Mouse (Mus musculus): ENCODE results near the gene Cdc42bpg.

Gene Cdc42bpg

GRCm38 (mm10) chr19:6333761-6334595, 27.7 kb downstream of the Cdc42bpg start:
- no peak for DNase-seq

- DNase-seq, result peak; percentile 95
These were observed 28.6 kb downstream of the Cdc42bpg start, which contains the start of gene Men1 for GRCm38 (mm10) chr19:6334673-6335457. Gene Men1 (plus strand): TSS chr19:6334979.

- DNase-seq, result peak; percentile 57
These were observed 29.2 kb downstream of the Cdc42bpg start for GRCm38 (mm10) chr19:6335458-6335827.

- DNase-seq, result no peak
These were observed 30.7 kb downstream of the Cdc42bpg start for GRCm38 (mm10) chr19:6336920-6337319.

- no peak for DNase-seq
These were observed 31.9 kb downstream of the Cdc42bpg start for GRCm38 (mm10) chr19:6338171-6338570.

GRCm38 (mm10) chr19:6338716-6339115, 32.5 kb downstream of the Cdc42bpg start:
- DNase-seq, result no peak

GRCm38 (mm10) chr19:6339191-6339590, 32.9 kb downstream of the Cdc42bpg start:
- no peak for DNase-seq

GRCm38 (mm10) chr19:6339890-6340504, 33.7 kb downstream of the Cdc42bpg start:
- peak; percentile 67 for DNase-seq

- peak; percentile 95 for DNase-seq
These were observed 34.5 kb downstream of the Cdc42bpg start, which contains the start of gene Map4k2 for GRCm38 (mm10) chr19:6340524-6341452. Gene Map4k2 (plus strand): TSS chr19:6341135.

- DNase-seq, result no peak
These were observed 35.3 kb downstream of the Cdc42bpg start for GRCm38 (mm10) chr19:6341453-6342077.

- peak; percentile 46 for DNase-seq
These were observed 36.1 kb downstream of the Cdc42bpg start for GRCm38 (mm10) chr19:6342276-6342933.

GRCm38 (mm10) chr19:6343066-6343925, 37.0 kb downstream of the Cdc42bpg start:
- no peak for DNase-seq

- no peak for DNase-seq
These were observed 37.7 kb downstream of the Cdc42bpg start for GRCm38 (mm10) chr19:6343996-6344395.

- no peak for DNase-seq
These were observed 39.8 kb downstream of the Cdc42bpg start for GRCm38 (mm10) chr19:6346023-6346422.

GRCm38 (mm10) chr19:6346661-6347060, 40.4 kb downstream of the Cdc42bpg start:
- DNase-seq, result no peak

- no peak for DNase-seq
These were observed 41.4 kb downstream of the Cdc42bpg start for GRCm38 (mm10) chr19:6347615-6348014.

GRCm38 (mm10) chr19:6348717-6349116, 42.5 kb downstream of the Cdc42bpg start:
- DNase-seq, result no peak

- DNase-seq, result peak; percentile 75
These were observed 43.1 kb downstream of the Cdc42bpg start for GRCm38 (mm10) chr19:6349215-6349983.

GRCm38 (mm10) chr19:6351431-6352106, 45.3 kb downstream of the Cdc42bpg start:
- peak; percentile 24 for DNase-seq
